Mouse (Mus musculus) ZHBTc4 (cell line): ENCODE results near the gene St14.

Experiments used
- DNase-seq: peaks from one replicate; pipeline ENCODE4 v3.0.0-alpha.2; 2011; ENCODE audit warnings: low read depth, low spot score

St14 gene

GRCm38 (mm10) chr9:31126079-31126478, 5.6 kb downstream of the St14 start:
- no peak for DNase-seq

GRCm38 (mm10) chr9:31122464-31123030, 9.1 kb downstream of the St14 start:
- no peak for DNase-seq

GRCm38 (mm10) chr9:31120533-31120915, 11.1 kb downstream of the St14 start:
- DNase-seq: no peak

DNA sequence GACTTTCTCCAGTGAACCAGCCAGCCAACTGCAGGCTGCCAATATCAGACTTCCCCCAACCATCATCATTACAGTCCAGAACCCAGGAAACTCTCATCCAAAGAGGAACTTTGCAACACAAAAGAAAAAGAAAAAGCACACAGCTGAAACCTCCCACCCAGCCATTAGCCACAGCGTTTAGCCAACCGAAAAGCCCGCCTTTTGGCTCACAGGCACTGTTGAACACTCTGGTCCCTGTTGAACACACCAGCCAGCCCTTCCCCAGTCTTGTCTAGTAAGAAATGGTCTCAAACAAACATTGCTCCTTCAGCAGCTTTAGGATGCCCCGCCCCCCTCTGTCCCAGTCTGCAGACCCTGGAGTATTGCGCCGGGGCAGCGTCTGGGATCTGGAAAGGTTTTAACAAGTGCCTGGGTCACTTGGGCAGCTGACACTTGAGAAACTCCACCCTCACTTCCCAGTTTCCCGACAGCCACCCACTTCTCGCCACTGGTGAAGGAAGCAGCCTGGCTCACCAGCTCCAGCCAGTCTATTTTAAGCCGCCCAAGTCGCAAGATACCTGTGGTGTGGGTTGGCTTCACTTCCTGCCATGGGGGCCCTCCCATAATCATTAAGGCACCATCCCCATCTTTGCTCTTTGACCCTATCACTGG, 11.6 kb downstream of the St14 start:
- peak; percentile 91 for DNase-seq

GRCm38 (mm10) chr9:31119405-31119804, 12.2 kb downstream of the St14 start:
- DNase-seq: peak; percentile 67

- DNase-seq: peak; percentile 84
Measured at GRCm38 (mm10) chr9:31118520-31119298, 12.9 kb downstream of the St14 start.

DNA sequence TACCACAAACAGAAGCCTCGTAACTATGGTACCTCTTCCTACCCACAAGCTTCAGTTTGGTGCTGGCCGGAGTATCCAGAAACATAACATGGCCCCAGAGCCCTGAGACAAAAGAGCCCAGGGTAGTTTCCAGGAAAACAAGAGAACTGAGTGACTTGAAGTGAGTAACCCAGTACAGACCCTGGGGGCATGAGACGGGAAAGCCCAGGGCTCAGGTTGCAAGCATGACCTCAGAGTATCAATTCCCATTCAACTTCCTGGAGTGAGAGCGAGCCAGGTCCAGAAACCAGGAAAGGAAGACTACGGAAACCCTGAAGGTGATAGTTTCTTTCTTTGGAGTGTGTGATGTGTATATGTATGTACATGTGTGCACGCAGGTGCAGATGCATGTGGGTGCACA, 14.2 kb downstream of the St14 start:
- peak; percentile 93 for DNase-seq

GRCm38 (mm10) chr9:31117088-31117487, 14.6 kb downstream of the St14 start:
- peak; percentile 36 for DNase-seq

- DNase-seq: no peak
Measured at GRCm38 (mm10) chr9:31115586-31115985, 16.1 kb downstream of the St14 start.

DNA sequence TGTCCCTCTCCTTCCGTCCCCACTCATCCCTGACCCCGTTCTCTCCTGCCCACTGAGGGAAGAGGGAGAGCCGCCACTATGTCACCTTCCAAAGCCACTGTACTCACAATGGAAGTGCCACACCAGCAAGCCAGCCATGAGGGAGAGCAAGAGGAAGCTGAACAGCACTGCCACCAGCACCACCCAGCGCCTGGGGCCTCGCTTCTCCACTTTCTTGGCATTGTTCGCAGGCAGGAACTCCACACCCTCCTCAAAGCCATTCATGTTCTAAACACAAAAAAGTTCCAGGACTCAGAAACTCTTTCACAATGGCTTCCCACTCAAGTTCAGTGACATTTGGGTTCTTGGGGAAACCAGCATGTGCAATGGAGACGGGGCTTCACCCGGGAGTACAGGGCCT, 23.2 kb downstream of the St14 start:
- DNase-seq: peak; percentile 78

GRCm38 (mm10) chr9:31098118-31098517, 33.5 kb downstream of the St14 start:
- peak; percentile 77 for DNase-seq

GRCm38 (mm10) chr9:31097088-31098082, 34.3 kb downstream of the St14 start:
- DNase-seq: no peak

DNA sequence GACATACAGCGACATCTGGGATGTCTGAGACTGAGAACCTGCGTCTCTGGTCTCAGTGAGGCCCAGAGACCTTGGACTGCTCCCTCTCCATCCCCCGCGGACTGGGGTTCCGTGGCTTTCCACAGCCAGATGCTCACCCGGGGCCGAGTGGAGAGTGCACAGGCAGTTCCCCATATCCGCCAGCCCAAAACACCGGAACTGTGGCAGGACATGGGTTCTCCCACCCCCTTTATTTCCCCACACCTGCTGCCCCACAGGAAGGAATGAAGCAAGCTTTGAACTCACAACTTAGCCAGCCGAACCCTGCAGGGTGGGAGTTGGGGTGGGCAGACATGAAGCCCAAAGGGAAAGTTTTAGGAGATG, 38.8 kb downstream of the St14 start:
- DNase-seq: no peak

DNA sequence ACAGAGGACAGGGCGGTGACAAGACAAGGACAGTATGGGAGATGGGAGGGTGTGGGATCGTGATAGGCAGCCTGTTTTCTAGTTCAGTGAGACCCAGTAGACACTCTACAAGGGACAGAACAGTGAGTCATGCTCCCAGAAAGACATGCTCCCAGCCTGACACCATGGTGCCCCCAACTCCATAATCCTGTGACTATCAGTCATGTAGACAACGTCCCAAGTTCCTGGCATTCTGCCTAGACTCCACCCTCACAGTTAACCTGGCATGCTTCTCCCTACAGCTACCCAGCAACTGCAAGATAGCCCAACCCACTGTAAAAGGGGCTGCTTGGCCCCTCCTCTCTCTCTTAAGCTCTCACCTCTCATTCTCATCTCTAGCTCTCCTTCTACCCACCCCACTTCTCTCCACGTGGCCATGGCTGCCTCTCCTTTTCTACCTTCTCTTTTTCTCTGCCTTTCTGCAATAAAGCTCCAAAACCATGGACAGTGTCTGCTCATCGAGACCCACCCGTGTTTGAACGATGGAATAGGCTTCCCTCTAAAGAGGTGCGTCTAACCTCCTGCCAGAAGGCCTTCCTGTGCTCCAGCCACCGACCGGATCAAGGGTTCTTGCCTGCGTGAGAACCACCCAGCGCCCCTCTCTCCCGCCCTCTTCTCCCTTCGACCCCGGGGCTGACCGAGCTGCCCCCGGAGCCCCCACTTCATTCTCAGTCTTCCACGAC, 39.4 kb downstream of the St14 start:
- no peak for DNase-seq

DNA sequence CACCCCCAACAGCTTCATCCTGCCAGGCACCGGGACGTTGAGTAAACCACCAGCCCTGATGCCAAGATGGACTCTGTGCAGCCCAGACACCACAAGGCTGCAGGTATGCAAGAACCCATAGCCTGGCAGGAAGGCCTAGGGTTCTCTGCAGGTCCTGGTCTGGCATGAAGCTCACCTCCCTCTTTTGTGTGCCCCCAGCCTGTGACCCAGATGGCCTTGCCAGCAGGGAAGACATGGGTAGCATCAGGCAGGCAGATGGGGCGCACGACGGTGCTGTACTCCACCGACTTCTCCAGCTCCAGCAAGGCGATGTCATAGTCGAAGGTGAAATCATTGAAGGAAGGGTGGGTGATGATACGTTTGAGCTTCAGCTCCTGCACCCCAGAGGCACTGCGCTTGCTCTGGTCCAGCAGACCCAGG, 40.5 kb downstream of the St14 start:
- no peak for DNase-seq

DNA sequence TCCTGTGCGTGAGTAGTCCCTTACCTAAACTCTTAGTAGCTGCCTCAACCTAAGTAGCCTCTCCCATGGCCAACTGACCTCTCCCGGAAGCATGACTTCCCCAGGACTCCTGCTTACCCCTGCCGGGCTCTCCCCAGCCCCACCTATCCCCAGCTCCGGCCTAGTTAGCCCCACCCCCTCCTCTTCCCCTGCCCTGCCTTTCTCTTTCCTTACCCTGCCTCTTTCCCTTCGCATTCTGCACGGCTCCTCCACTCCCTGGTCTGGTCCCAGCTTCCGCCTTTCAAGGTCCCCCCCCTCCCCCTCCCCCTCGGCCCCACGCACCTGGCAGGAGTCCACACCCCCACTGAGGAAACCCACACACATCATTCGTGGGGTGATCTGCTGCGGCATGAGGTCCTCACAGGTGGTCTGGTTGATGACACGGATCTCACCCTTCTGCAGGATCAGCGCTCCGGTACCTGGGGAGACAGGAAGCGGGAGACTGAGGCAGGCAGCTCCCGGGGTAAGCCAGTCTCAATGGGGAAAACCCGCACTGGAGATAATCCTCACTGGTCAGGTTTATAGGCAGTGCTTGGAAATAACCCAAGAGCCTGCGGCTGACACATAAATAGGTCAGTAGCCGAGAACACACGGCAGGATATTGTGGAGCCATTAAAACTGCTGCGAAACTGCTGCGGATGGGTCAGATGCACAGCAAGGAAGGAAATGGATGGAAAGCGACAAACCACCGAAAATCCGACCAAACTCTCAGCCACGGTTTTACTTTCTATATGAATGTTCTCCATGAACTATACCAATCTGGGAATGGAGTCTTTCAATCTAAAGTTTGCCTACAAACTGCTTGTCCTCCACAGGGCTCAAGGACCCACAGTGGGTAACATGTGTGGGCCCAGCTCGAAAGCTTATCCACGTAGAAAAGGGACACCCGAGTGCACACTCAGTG, 41.3 kb downstream of the St14 start:
- peak; percentile 79 for DNase-seq

- no peak for DNase-seq
Measured at GRCm38 (mm10) chr9:31089541-31089940, 42.1 kb downstream of the St14 start.

DNA sequence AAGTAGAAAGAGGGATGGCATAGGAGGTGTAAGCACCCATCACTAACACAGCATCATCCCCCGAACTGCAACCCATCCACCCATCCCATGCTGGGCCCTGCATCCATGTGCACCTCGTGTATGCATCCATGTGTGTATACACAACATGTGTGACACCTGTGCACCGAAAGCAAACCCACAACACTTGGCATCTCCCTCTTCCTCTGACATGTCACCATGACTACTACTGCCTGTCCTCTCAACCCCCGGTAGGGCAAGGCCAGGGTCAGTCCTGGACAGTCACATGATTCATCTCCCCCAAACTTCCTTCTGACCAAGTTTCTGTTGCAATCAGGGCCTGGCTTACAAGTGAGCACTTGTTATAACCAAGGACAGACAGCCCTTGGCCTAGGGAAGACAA, 42.8 kb downstream of the St14 start:
- DNase-seq: no peak

GRCm38 (mm10) chr9:31088116-31088515, 43.5 kb downstream of the St14 start:
- no peak for DNase-seq

DNA sequence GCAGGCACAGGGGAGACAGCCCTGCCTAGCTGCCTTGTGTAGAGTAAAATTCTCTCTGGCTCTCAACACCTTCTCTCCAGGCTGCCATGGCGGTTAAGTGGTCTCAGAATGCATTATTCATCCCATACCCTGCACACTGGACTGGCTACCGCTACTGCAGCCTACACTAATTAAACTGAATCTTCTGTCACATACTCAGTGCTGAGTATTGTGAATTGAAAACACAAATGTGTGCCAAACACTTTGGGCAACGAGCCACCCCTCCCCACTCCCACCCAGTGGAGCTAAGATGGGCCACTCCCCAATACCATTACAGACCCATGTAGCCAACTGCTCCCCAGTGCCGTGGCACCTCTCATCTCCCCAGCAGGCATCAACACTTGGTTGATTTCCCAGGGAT, 44.2 kb downstream of the St14 start:
- no peak for DNase-seq
